Mouse (Mus musculus): Measurements from ENCODE around the gene Prr5. TPM values are rescaled to one million over a fixed set of nuclear protein-coding genes. Genes with fewer than 3 reads are reported as not detected.
"Not testable (repeated sequence)": the region's sequence is repeated elsewhere in the genome, so short reads cannot be mapped to it uniquely, and the experiment has no call there.

Prr5 gene
- polyA plus RNA-seq, 1 experiment from 2014 or later = 20.7 TPM

DNA sequence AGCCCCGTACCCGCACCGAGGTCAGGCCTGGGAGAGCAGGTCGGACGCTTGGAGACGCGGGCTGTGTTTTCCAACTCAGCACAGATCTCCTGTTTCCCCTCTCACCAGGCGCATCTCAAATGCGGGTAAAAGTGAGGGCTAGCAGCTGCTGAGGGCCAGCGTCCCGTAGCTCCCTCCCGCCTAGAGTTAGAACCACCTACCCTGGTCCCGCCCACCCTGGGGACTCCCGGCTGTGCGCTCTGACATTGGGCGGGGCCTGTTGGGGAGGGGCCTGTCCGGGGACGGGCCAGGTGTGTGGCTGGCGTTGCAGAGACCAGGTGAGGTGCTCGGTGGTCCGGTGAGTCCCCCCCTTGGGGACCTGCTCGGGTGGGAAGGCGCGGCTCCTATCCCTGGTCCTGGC, 50.4 kb downstream of the Prr5 start, which contains the start of gene Arhgap8:
Gene Arhgap8 (plus strand): TSS at position 262 of the 400 bp plus-strand sequence.
- Histone ChIP-seq H3K4me1 (peaks cover 27% of the 10 kb centered on the region), H3K9ac (peak within 1 kb of the TSS; percentile 76), H3K27me3 (replicated peaks) (peaks cover 7% of the 10 kb centered on the region; the same call in 1 of the 2 replicates), H3K27ac (replicated peaks) (peak within 1 kb of the TSS; percentile 34; the same call in 1 of the 2 replicates), H3K36me3 (no peaks in the 10 kb centered on the region), H3K4me3 (peak within 1 kb of the TSS; percentile 55), H3K9me3 (no peaks in the 10 kb centered on the region), H3K4me2 (peak within 1 kb of the TSS; percentile 85)
- ATAC-seq (ENCODE audit: extremely low read depth, insufficient number of reproducible peaks, low FRiP score, low TSS enrichment) = no peak
- WGBS = 3% methylated on average over 24 of the region's 24 CpGs

DNA sequence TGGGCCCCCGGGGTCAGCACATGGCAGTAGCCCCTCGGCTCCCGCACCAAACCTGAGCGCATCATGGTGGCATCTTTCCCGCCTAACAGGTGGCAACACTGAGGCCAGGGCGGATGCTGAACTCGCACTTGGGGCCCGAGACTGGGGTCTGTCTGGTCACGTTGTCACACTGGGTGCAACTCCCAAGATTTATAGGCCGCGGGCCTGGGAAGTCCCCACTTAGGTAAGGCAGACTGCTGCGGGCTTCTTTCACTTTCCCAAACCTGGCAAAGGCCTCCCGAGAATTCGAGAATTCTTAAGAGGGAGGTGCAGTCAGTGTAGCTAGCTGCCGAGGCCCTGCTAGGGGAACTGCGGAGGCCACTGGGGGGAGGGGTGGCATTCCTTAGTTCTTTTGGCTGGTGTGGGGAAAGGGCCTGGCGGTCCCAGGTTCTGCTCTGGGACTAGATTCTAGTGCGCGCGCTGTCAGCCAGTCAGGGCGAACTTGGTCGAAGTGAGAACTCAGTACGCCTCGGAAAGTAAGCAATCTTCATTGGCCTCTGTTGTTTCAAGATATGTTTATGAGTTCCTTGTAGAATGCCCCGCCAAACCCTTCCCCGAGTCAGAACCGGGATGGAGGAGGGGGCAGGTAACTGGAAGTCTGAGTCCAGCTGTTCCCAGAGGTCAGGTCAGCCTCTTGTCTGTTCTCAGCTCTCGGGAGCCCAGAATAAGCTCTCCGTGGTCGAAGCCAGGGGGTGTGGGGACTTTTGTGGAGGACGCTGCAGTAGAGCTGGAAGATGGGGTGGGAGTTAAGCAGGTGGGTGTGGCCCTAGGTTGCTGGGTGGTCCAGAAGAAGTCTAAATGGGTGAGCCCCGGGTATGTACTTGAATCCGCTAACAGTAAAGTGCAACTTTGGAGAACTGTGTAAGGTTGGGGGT, 51.1 kb downstream of the Prr5 start:
- H3K27me3 ChIP-seq (replicated peaks) = peaks cover 7% of the 10 kb centered on the region; the same call in 1 of the 2 replicates
- no peak; the same call in 1 of the 2 replicates for ATAC-seq (ENCODE audit: extremely low read depth, insufficient number of reproducible peaks, low FRiP score, low TSS enrichment)
- H3K9ac ChIP-seq = peak overlapping the region; percentile 76
- no peaks in the 10 kb centered on the region for H3K9me3 ChIP-seq
- H3K4me3 ChIP-seq = peak overlapping the region; percentile 55
- peaks cover 21% of the 10 kb centered on the region for H3K4me1 ChIP-seq
- 5% methylated on average over 33 of the region's 33 CpGs for WGBS
- H3K27ac ChIP-seq (replicated peaks) = peak overlapping the region; percentile 34; the same call in 1 of the 2 replicates
- no peaks in the 10 kb centered on the region for H3K36me3 ChIP-seq
- peak overlapping the region; percentile 85 for H3K4me2 ChIP-seq

DNA sequence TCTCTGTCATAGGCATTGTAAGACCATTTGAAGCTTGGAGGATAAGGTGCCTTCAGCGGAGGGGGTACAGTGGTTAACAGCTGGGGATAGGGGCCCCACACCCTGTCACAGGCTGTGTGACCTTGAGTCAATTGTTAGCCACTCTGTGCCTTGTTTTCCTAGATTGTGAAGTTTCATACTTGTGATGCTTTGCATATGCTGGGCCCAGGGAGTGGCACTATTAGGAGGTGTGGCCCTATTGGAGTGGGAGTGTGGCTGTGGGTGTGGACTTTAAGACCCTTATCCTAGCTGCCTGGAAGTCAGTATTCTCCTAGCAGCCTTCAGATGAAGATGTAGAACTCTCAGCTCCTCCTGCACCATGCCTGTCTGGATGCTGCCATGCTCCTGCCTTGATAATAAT, 54.2 kb downstream of the Prr5 start:
- not testable (repeated sequence) for H3K9me3 ChIP-seq; H3K27me3 ChIP-seq (replicated peaks); H3K4me3 ChIP-seq; H3K9ac ChIP-seq; H3K36me3 ChIP-seq; H3K27ac ChIP-seq (replicated peaks); H3K4me2 ChIP-seq; ATAC-seq (ENCODE audit: extremely low read depth, insufficient number of reproducible peaks, low FRiP score, low TSS enrichment)
- 74% methylated on average over 1 of the region's 1 CpGs for WGBS
- H3K4me1 ChIP-seq = peaks cover 31% of the 10 kb centered on the region

DNA sequence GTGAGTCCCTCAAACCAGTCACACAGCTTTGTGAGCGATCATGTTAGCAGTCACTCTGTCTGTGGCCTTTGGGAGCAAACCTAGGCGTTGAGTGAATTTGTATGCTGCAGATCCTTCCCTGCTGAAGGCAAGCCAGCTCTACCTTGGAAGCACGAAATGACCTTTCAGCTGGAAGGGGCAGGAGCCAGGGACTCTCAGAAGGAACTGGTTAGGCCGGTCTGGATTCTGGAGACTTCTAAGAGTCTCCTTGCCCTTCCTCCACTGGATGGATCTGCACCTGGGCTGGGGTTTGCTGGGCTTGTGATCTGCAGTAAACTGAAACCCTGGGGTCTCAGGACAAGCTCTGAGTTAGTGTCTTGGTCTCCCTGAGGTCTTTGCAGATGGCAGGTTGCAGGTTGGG, 54.8 kb downstream of the Prr5 start:
- H3K27ac ChIP-seq (replicated peaks) = no peak overlapping the region
- H3K4me1 ChIP-seq = peaks cover 31% of the 10 kb centered on the region
- 60% methylated on average over 4 of the region's 4 CpGs for WGBS
- no peaks in the 10 kb centered on the region for H3K36me3 ChIP-seq
- H3K27me3 ChIP-seq (replicated peaks) = peaks cover 4% of the 10 kb centered on the region; the same call in 1 of the 2 replicates
- no peak overlapping the region for H3K4me3 ChIP-seq
- ATAC-seq (ENCODE audit: extremely low read depth, insufficient number of reproducible peaks, low FRiP score, low TSS enrichment) = no peak
- H3K9me3 ChIP-seq = no peaks in the 10 kb centered on the region
- H3K4me2 ChIP-seq = no peak overlapping the region
- H3K9ac ChIP-seq = no peak overlapping the region

DNA sequence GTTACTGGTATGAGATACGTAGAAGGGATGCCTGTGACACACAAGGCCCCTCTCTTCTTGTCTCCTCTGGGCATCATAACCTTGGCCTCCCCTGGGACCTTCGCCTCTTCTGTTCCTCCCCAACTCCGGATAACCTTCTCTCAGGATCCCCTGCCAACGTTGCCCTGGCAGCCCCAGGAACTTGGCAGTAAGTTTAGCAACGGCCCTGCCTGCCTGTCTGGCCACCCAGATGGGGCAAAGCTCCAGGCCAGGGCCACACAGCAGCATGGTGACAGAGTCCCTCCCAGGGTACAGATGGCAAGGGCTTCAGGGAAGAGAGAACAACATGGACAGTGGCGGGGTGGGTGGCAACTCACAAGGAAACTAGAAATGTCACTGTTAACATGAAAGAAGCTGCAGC, 60.3 kb downstream of the Prr5 start:
- Histone ChIP-seq H3K4me2 (no peak overlapping the region), H3K27ac (replicated peaks) (no peak overlapping the region), H3K4me1 (peaks cover 28% of the 10 kb centered on the region), H3K27me3 (replicated peaks) (no peaks in the 10 kb centered on the region), H3K9me3 (0 out of 2 replicates have a peak, but pooled peaks cover 4% of the 10 kb centered on the region), H3K9ac (no peak overlapping the region), H3K4me3 (no peak overlapping the region), H3K36me3 (no peaks in the 10 kb centered on the region)
- WGBS = 78% methylated on average over 6 of the region's 6 CpGs
- no peak for ATAC-seq (ENCODE audit: extremely low read depth, insufficient number of reproducible peaks, low FRiP score, low TSS enrichment)

DNA sequence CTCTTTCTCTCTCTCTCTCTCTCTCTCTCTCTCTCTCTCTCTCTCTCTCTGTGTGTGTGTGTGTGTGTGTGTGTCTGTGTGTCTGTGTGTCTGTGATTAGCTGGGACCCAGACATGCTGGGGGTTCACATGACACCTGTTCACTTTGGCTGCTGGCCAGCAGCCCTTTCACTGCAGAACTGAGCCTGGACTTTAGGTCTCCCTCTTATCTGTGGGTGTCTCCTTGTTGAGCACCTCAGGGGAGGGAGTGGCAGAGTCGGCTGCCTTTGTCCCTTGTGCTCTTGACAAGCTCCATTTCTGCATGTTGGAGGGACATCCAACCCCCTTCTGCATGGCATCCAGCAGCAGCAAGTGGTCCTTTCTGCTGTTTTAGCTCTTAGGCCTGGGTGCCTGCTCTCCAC, 61.5 kb downstream of the Prr5 start:
- no peaks in the 10 kb centered on the region for H3K27me3 ChIP-seq (replicated peaks)
- 29% methylated on average over 1 of the region's 1 CpGs for WGBS
- H3K9me3 ChIP-seq = 0 out of 2 replicates have a peak, but pooled peaks cover 4% of the 10 kb centered on the region
- H3K4me3 ChIP-seq = no peak overlapping the region
- H3K27ac ChIP-seq (replicated peaks) = no peak overlapping the region; the same call in 1 of the 2 replicates
- ATAC-seq (ENCODE audit: extremely low read depth, insufficient number of reproducible peaks, low FRiP score, low TSS enrichment) = no peak
- H3K36me3 ChIP-seq = no peaks in the 10 kb centered on the region
- H3K4me1 ChIP-seq = peaks cover 28% of the 10 kb centered on the region
- no peak overlapping the region for H3K9ac ChIP-seq
- no peak overlapping the region for H3K4me2 ChIP-seq

DNA sequence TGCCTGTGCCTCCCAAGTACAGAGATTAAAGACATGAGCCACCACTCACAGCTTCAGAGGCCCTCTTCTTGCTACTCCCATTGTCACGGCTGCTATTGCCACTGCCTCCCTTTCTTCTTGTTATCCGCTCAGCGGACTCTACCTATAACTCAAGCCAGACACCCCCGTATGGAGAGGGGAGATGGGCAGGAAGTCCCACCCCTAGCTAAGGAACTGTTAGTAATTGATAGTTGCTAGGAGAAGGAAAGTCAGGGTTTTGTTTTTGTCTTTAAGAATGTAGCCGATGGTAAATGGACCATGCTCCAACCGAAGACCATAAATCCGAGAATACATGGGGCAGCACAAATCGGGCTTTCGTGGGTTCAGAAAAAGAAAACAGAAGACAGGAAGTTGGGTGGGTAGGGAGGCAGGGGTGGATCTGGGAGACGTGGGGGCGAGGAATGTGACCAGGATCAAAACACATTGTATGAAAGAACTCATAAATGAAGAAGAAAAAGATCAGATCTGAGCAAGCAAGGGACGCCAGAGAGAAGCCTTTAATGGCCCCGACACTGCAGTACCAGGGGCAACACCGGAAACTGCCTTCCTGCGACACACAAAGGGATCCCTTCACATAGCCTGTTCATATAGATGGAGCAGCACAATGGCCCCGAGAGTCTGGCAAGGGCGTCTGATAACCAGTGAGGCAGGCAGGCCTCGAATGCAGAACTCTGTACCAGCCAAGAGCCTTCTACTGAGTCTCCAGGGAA, 62.4 kb downstream of the Prr5 start:
- 0 out of 2 replicates have a peak, but pooled peaks cover 4% of the 10 kb centered on the region for H3K9me3 ChIP-seq
- H3K36me3 ChIP-seq = no peaks in the 10 kb centered on the region
- H3K4me2 ChIP-seq = no peak overlapping the region
- H3K4me1 ChIP-seq = peaks cover 28% of the 10 kb centered on the region
- H3K27ac ChIP-seq (replicated peaks) = no peak overlapping the region
- 65% methylated on average over 18 of the region's 18 CpGs for WGBS
- no peak for ATAC-seq (ENCODE audit: extremely low read depth, insufficient number of reproducible peaks, low FRiP score, low TSS enrichment)
- H3K9ac ChIP-seq = no peak overlapping the region
- H3K4me3 ChIP-seq = no peak overlapping the region
- no peaks in the 10 kb centered on the region for H3K27me3 ChIP-seq (replicated peaks)

DNA sequence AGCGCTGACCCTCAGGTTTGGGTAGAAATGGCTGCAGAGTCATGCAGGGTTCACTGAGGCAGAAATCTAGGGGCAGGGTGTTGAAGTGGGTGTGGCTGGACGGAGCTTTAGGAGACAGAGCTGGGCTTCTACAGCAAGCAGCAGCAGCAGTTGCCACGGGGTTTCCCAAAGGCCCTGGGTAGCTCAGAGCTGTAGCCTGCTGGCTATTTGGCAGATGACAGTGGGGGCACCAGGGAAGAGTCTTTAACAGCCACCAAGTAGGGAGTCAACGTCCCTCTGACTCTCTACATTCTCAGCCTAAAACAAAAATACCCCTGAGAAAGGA, 63.0 kb downstream of the Prr5 start:
- H3K4me2 ChIP-seq = no peak overlapping the region
- WGBS = 66% methylated on average over 4 of the region's 4 CpGs
- no peaks in the 10 kb centered on the region for H3K36me3 ChIP-seq
- H3K9ac ChIP-seq = no peak overlapping the region
- no peak overlapping the region for H3K27ac ChIP-seq (replicated peaks)
- H3K27me3 ChIP-seq (replicated peaks) = no peaks in the 10 kb centered on the region
- H3K4me1 ChIP-seq = peaks cover 27% of the 10 kb centered on the region
- H3K4me3 ChIP-seq = no peak overlapping the region
- no peak for ATAC-seq (ENCODE audit: extremely low read depth, insufficient number of reproducible peaks, low FRiP score, low TSS enrichment)
- H3K9me3 ChIP-seq = 0 out of 2 replicates have a peak, but pooled peaks cover 4% of the 10 kb centered on the region

DNA sequence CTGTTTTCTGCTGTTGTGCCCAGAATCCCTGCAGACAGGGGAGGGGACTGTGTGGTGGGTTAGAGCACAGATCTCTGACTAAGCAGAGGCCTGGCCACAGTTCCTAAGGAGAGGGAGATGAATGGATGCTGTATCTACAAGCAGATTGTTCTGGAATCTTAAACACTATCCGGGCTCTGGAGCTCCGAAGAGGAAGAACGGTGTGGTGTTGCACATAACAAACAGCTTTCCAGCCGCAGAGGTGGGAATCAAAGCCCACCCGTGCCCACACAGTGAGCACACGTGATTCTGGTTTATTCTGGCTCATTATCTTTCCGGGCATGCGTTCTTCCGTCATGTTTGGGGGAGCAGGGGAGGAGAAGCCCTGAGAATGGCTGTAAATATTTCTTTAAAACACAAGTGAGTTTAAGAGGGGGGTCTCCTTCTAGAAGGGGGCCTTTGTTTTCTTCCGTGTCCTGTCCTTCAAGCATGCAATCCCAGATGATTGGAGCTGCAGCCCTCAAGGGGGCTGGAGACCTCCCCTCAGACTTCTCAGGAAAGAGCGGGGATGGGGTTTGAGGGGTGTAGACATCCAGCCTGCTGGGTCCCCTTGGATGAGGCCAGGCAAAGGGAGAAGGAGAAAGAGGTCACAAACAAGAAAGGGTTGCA, 67.0 kb downstream of the Prr5 start:
- Histone ChIP-seq H3K9ac (no peak overlapping the region), H3K4me1 (peaks cover 9% of the 10 kb centered on the region), H3K4me3 (no peak overlapping the region), H3K4me2 (no peak overlapping the region), H3K36me3 (no peaks in the 10 kb centered on the region), H3K27me3 (replicated peaks) (no peaks in the 10 kb centered on the region), H3K9me3 (no peaks in the 10 kb centered on the region), H3K27ac (replicated peaks) (no peak overlapping the region)
- WGBS = 66% methylated on average over 11 of the region's 11 CpGs
- no peak for ATAC-seq (ENCODE audit: extremely low read depth, insufficient number of reproducible peaks, low FRiP score, low TSS enrichment)

DNA sequence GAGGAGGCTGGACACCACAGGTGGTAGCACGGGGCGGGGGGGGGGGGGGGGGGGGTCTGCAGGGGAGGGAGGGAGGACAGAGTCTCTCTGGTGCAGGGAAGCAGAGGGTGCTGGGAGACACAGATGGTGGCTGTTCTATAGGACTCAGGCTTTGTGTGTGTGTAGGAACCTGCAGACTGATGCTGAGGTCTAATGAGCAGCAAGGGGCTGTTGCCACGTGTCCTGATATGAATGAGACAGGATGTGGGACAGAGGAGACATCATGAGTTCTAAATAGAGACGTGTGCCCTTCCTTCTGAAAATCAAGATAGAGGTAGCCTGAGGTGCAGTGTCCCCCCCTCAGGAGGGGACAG, 67.5 kb downstream of the Prr5 start:
- Histone ChIP-seq H3K27ac (replicated peaks) (no peak overlapping the region), H3K36me3 (no peaks in the 10 kb centered on the region), H3K4me1 (peaks cover 6% of the 10 kb centered on the region), H3K27me3 (replicated peaks) (no peaks in the 10 kb centered on the region), H3K9ac (no peak overlapping the region), H3K4me2 (no peak overlapping the region), H3K9me3 (no peaks in the 10 kb centered on the region), H3K4me3 (no peak overlapping the region)
- 41% methylated on average over 2 of the region's 4 CpGs for WGBS
- no peak for ATAC-seq (ENCODE audit: extremely low read depth, insufficient number of reproducible peaks, low FRiP score, low TSS enrichment)

DNA sequence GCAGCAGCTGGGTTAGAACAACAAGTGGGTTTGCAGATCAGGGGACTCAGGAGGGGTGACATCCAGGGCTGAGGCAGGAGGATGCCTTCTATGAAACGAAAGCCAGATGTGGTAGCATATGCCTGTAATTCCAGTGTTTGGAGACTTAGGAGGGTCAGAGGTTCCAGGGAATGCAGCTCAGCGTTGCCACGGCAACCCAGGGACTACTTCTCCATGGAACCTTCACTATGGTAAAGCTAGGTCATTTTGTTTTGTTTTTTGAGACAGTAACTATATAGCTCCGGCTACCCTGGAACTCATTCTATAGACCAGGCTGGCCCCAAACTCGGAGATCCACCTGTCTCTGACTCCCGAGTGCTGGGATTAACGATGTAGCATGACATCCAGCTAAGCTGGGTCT, 68.8 kb downstream of the Prr5 start:
- Histone ChIP-seq H3K27ac (replicated peaks) (no peak overlapping the region), H3K4me3 (no peak overlapping the region), H3K9ac (no peak overlapping the region), H3K36me3 (no peaks in the 10 kb centered on the region), H3K27me3 (replicated peaks) (no peaks in the 10 kb centered on the region), H3K4me1 (peaks cover 11% of the 10 kb centered on the region), H3K9me3 (no peaks in the 10 kb centered on the region), H3K4me2 (no peak overlapping the region)
- no peak for ATAC-seq (ENCODE audit: extremely low read depth, insufficient number of reproducible peaks, low FRiP score, low TSS enrichment)
- 86% methylated on average over 7 of the region's 7 CpGs for WGBS

Measured in heart, embryonic 13.5 days (tissue).